Mouse (Mus musculus): ENCODE measurements around the gene Chac2.
"Not testable (repeated sequence)": the region's sequence is repeated elsewhere in the genome, so short reads cannot be mapped to it uniquely, and the experiment has no call there.

DNA sequence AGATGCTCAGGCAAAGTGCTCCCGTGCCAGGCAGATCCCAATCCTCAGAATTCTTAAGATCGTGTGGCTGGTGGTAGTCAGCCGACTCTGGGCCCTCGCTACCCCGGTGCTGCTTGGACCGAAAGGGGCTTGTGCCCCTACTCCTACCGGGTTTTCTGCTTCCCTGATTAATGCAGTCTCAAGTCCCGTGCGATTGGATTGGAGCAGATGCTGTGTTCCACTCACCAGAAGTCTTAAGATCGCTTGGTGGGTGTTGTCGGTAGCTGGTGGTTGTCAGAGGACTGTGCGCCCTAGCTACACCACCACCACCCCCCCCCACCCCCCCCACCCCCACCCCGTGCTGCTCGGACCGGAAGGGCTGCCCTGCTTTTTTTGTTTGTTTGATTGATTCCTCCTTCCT is 31.3 kb upstream of the Chac2 start:
- not testable (repeated sequence) for TF ChIP-seq CTCF (IDR thresholded peaks at IDR 0.05; ENCODE audit: low read depth); EP300 (optimal IDR thresholded peaks at IDR 0.05)
